Mouse (Mus musculus) spleen, embryonic (tissue): Measurements from ENCODE around the gene Slc39a13.

Experiments
- CTCF ChIA-PET: fragments of 350-600 bp; sonication (Branson Sonifier 250); formaldehyde crosslinking; loops from one replicate; lab custom pipeline; 2022; lab: Charles Lee

The Slc39a13 gene

DNA sequence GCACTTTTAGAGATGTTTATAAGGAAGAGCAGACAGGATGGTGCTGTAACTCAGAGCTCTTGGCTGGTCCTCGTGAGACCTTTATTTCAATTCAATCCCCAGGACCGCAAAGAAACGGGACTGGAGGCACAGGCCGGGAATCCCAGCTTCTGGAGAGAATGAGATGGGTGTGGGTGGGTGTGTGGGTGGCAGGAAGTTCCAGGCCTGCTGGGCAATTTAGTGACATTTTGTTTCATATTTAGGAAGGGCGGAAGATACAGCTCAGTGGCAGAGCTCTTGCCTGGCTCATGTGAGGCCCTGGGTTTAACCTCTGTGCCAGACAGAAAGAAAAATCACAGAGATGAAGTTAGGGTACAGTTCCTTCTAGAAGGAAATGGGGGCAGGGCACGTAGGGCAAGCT lies 20.0 kb upstream of the Slc39a13 start:
- CTCF ChIA-PET, result interaction anchor here (1.4 kb wide), 1 partner anchor 9 kb away, joined by 7 read pairs; no protein-coding TSS in a partner anchor

DNA sequence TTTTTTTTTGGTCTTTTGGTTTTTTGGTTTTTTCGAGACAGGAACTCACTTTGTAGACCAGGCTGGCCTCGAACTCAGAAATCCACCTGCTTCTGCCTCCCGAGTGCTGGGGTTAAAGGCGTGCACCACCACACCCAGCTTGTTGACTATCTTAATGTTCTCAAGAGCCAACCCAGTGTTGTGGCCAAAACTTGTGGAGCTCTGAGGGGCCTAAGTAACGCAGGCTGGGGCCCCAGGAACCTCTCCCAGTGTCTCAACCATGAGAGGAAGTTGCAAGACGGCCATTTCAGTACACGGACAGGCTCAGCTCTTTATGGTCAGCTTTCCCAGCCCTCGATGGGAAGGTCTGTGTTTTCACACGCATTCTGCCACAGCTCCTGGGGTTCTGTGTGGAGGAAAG lies 18.8 kb upstream of the Slc39a13 start:
- CTCF ChIA-PET, result no interaction called here

DNA sequence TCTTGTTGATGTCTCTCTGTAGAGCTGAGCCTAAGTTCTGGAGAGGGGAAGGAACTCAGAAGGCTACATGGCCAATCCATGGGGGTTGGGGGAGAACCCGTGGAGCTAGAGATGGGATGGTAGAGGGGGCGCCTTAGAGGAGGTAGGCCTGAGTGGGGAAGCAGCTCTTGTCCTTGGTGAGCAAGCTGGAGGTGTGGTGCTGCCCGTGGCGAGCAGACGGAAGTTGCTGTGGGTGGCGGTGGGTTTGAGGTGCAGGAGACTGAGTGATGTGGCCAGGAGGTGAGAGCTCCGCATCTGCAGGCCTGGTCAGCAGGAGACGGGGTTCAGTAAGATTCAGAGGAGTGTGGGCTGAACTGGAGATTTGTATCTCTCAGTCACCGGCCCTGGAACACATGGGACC lies 17.2 kb upstream of the Slc39a13 start:
- CTCF ChIA-PET, result interaction anchor here (0.7 kb wide), 2 partner anchors 62 to 86 kb away, joined by 4 to 6 read pairs; no protein-coding TSS in a partner anchor

DNA sequence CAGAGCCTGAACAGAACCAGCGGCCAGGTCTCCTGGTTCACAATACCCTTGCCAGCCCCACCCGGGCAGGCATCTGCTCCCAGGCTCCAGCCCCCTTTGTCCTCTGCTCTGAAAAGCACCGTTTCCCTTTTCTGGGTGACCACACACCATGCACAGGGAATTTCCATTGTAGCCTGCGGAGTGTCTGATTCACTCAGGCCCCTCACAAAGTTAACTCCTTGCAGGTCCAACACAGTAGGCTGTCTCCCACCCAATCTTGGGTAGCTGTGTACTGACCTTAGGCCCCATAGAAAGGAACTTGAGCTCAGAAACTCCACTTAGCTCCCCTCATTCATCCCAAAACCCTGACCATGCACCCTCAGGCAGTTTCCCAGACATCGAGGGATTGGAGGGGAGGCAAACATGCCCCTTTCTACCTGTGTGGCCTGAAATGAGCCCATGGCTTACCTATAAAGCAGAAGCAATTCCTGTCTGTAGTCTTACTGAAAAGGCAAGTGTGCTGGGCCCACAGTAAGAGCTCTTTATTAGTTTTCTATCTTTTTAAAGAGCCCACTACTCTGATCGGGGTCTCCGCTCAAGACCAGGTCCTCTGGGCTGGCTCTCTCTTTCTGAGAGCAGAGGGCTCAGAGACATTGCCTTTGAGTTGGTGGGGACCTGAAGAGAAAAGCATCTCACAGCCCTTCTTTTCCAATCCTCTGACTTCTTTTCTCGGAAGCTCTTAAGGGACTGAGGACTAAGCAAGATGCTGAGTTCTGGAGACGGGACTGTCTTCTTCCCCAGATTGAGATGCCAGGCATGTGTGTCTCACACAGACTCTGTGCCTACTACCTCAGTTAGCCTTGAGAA lies 16.4 kb upstream of the Slc39a13 start:
- CTCF ChIA-PET, result no interaction called here

DNA sequence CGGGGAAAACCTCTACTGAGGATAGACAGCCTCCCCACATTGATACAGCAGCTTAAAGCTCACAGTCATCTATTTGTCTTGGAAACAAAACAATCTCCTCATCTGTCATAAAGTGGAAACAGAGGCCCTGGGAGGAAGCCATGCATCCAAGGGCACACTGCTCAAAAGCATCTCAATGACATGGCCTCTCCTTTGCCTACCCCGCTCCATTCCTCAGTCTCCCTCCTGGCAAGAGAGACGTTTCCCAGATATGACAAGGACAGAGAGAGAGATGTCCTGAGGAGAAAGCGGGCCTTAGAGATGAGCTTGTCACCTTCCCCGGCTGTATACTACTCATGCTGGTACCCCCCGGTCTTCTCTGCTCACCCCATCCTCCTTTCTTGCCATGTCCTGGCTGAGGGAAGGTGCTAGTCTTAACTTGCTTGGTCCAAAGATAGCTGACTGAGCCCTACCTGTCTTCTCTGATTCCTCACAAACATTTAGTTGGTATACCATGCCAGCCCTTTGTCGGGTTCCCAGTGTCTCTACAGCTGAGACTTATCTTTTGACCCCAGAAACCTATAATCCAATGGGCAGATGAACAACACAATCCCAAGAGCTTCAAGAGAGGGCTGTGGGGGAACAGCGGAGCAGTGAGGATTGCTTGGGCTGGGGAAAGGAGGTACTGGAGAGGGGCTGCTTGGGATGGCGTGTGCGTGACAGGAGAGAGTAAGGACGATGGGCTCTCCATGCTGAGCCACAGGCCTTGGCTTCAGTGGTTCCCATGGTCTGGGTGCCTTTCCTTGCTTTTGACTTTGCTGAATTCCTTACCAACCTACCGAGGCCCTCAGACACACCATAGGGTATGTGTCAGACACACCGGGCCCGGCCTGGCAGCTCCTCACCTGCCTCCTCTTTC lies 15.5 kb upstream of the Slc39a13 start:
- CTCF ChIA-PET, result no interaction called here

DNA sequence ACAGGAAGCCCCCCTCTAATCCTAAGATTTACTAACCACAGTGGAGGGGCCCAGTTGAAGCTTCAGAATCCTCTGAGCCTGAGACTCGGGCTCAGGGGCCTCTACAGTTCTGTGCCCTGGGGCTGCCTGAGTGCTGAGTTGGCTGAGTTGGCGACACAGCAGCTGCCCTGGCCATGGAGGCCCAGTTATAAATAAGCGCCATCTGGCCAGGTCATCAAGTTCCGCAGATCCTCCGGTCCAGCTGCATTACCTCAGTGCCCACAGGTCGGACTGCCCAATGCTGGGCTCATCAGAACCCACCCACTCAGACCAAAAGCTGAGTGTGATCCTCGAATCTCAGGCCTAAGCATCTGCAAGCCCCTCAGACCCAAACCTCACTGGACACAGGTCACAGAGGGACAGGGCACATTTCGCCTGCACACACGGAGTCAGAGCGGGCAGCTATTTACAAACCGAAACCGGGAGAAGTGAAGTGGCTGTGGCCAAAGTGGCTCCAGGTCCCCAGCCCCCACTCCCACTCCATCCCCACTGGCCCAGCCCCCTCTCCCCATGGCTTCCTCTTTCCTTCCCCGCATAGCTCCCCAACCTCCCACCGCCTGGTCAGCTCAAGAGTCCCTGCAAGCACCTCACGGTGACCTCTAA lies 14.1 kb upstream of the Slc39a13 start:
- CTCF ChIA-PET, result interaction anchor here (1.0 kb wide), 1 partner anchor 13 kb away, joined by 3 read pairs; no protein-coding TSS in a partner anchor

DNA sequence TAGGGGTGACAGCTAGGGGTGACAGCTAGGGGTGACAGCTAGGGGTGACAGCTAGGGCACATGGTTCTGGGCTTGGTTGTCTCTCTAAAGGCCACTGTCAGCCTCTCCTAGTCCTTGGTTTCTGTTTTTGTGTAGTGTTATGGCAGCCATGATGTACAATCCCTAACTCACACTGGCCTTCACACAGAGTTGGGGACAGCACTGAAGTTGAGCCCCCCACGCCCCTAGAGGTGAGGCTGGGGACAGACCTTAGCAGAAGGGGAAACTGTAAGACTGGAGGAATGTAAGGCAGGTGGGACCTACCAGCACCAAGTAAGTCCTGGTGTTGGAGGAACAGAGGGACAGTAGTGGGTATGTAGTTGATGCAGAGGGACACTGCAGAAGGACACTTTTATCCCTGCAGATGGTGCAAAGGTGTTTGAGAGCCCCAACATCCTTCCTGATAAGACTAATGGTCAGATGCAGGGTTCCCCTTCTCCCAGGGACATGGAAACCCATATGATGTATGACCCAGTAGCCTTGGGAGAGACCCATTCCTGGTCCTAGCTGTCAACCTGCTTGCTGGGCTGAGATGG lies 13.2 kb upstream of the Slc39a13 start:
- CTCF ChIA-PET, result interaction anchor here (1.0 kb wide), 1 partner anchor 14 kb away, joined by 3 read pairs; no protein-coding TSS in a partner anchor

DNA sequence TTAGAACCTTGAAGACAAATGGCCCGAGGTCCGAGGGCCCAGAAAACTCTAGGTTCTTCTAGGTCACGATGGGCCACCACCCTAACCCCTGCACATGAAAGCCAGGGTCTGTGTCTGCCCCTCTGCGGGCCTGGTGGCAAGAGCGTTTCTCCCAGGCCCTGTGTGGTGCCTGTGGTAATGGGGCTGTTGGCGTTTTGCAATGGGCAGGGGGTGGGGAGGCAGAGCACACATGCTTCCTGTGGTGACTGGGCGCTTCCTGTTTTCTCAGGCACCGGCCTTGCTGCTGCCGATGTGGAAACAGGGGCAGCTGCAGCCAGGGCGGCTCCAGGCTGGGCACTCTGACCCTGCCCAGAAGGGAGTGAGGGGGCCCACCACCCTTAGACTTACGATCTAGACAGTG lies 12.6 kb upstream of the Slc39a13 start:
- CTCF ChIA-PET, result no interaction called here

DNA sequence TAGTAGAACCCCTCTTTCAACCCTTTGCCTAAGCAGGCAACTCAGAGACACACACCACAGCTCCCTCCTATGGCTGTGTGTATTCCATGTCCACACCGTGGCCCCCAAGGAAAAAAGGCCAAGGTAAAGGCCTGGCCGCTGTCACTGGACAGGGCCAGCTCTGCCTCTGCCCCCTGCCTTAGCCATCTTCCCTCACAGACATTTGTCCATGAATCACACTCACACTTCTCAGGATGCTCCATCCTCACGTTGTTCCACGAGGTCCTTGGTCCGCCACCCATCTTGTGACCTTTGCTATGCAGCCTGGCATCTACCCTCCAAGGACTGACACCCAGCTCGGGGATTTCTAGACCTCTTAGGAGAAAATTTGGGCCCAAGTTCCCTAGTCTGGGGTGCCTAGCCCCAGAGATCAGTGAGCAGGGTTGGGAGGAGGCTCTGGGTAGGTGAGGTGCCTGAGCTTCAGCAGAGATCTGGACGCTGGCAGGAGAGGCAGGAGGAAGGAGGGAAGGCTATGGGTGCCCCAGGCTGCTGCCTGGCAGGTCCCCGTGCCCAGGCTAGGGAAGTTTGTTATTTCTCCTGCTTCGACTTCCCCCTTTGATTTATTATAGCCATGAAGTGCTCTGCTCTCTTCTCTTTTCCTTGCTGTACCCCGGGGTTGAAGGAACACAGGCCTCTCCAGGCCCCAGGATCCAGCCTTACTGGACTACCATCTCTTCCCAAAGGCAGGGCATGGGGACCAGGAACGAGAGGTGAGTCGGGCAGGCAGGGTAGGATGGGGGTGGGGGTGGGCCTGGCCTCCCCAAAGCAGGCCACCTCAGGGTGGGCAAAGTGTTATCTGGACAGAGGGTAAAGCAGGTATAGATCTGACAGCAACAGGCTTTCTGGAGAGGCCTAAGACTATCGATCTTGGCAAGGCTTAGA lies 11.8 kb upstream of the Slc39a13 start, which contains the start of gene Spi1:
Spi1 (plus strand) TSS at position 616 of the 921 bp plus-strand sequence.
- CTCF ChIA-PET, result interaction anchor here (1.9 kb wide), 1 partner anchor 9 kb away, joined by 7 read pairs; no protein-coding TSS in a partner anchor

DNA sequence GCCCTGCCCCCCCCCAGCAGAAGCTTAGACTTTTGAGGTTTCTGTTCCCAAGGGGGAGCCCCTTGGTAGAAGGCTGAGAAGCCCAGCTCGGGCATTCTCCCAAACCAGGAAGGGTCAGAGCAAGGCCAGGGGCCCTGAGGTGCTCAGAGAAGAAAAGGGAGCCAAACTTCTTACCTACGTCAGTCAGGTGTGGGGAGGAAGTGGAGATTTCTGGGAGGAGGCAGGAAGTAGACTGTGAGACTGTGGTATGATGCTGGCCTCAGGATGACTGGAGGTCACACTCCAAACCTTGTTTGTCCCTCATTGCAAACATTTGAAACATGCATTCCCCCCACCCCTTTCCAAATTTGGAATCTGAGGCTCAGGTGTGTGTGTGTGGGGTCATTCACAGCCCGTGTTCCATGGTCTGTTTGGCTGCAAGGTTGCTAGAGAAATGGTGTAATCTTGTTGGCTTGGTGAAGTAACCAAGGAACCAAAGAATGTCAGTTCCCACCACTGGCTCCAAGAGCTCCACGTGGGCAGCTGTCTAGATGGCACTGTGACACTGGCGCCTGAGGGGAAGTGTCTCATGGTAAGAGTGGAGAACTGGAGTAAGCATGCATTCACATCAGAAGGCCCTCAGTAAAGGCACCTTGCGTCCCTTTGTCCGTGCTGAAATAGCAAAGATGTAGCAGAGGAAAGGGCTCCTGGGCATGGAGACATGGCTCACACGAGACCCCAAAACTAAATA lies 10.7 kb upstream of the Slc39a13 start:
- CTCF ChIA-PET, result interaction anchor here (1.9 kb wide), 1 partner anchor 10 kb away, joined by 7 read pairs; no protein-coding TSS in a partner anchor

DNA sequence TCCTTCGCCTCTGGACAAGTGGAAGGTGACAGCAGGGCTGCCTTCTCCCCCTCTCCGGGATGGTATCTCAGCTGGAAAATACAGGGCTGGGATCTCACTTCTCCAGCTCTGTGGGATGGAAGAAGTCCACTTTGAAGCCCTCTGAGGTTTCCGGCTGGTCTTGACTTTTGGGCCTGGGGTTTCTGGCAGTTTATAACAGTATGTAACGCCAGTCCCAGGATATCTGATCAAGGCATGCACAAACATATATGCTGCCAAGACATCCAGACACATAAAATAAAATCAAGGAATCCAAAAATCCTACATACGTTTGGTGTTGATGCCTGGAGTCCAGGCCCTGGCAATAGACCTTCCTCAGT lies 8.8 kb upstream of the Slc39a13 start:
- CTCF ChIA-PET, result interaction anchor here (0.6 kb wide), 1 partner anchor 325 kb away, joined by 7 read pairs; no protein-coding TSS in a partner anchor

DNA sequence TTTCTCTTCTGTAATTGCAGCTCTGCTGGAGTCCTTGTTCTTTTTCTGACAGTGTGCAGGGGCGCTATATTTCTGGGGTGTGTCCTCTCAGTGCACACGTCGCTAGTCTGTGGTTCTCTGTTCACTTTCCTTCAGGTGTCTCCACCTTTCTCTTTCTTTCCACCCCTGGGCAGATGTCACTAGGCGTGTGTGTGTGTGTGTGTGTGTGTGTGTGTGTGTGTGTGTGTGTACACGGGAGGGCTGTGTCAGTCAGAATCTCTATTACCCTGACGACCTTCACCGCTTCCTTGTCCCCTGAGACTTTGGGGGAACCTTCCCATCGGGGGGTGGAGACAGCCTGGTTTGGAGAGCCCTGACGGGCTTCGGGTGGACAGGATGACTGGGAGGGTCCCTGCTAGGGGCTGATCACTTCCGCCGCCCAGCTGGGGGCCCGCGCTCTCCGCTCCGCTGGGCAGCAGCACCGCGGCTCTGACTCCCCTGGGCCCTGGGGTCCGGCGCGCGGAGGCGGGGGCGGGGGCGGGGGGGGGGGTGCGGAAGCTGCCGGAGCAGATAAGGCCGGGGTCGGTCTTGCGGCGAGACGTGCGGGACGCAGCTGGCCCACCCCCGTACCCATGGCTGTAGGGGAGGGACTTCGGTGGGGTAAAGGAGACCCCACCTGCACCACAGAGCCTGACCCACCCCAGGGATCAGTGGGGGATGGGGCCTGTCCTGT lies 8.3 kb upstream of the Slc39a13 start:
- CTCF ChIA-PET, result interaction anchor here (0.6 to 0.8 kb wide), 2 partner anchors 160 to 324 kb away, joined by 6 to 7 read pairs; no protein-coding TSS in a partner anchor

DNA sequence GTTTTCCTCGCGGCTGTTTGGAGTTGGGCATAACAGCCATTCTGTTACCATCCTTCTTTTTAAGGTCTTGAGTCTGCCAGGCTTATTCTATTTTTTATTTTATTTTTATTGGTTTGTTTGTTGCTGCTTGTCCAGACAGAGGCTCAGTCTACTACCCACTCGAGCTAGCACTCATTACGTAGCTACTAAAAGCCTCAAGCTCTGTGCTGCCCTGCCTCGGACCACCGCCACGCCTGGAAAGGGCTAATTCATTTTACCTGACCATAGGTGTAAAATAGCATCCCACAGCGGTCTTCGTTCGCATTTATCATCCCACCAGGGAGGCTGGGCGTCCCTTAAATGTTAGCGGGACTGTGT lies 7.7 kb upstream of the Slc39a13 start:
- CTCF ChIA-PET, result interaction anchor here (0.8 kb wide), 1 partner anchor 161 kb away, joined by 6 read pairs; no protein-coding TSS in a partner anchor

DNA sequence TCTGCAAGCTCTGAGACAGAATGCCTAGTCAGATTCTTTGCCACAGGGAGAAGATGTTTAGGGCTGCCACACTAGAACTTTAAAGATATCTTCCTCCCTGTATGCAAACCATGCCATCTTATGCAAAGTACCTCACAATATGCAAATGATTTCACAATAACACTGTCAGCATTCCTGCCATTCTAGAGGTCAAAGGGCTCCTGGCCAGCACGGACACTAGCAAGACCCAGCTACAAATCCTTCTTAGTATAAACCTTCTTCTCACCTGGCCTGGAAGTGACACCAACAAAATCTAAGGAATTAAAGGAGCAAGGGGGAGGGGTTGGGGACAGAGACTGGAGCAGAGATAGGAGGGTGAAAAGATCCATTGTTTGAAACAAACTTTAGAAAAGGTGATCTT lies 1.9 kb upstream of the Slc39a13 start:
- CTCF ChIA-PET, result interaction anchor here (0.7 kb wide), 1 partner anchor 110 kb away, joined by 5 read pairs; no protein-coding TSS in a partner anchor

DNA sequence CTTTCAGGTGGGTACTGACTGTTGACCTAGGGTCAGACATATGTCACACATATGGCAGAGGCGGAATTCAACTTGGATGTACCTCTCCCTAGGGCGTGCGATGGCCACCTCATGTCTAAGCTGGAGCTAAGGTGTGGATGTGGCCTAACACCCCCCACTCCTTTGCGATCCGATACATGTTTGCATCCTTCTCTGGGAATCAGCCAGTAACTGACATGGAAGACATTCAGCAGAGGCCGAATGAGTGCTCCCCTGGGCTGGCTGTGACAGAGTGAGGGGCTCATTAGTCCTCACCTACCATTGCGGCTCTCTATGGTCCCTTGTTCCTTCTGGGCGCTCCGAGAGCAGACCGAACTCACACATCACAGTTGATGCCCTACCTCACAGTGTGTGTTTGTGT lies 842 bp upstream of the Slc39a13 start:
- CTCF ChIA-PET, result interaction anchor here (1.4 kb wide), 1 partner anchor 26 kb away, joined by 5 read pairs; no protein-coding TSS in a partner anchor

DNA sequence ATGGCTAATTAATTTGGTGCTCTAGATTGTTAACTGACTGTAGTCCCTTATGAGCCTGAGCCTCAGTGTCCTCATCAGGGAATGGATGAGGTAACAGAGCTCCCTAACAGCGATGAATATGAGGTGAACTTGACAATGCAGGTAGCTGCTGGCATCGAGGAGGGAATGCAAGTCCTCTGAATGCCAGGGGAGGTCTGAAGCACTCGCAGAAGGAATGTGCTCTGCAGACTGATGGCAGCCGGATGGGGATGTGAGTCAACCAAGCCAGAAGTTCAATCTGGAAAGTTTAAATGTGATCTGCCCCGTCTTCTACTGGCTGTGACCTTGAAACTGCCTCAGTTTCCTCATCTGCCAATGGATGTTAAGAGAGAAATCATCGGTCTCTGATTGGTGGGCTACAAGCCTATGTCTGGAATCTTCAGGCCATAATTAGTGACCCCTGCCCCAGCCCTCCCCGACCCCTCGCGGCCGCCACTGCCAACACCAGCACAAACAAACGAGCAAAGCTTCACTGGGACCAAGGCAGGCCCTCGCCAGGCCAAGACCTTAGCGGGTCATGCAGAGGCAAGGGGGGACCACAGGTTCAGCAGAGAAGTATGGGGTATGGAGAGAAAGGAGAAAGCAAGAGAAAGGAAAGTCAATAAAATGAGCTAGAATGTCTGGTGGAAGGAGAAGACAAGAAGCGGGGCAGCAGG lies 764 bp downstream of the Slc39a13 start:
- CTCF ChIA-PET, result no interaction called here

DNA sequence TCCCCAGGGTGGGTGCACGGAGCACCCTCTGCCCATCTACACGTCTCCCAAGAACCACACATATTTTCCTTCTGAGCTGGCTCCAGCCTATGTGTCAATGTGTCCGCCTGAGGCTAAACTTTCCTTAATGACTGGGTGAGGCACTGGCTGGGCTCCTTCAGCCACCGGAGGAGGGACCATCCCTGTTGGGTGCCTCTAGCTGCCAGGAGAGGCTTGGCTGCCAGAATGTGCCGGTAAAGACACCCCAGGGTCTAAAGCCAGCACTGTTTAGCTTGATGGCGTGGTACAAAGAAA lies 1.4 kb downstream of the Slc39a13 start:
- CTCF ChIA-PET, result no interaction called here
